Mouse (Mus musculus) liver, embryonic 14.5 days (tissue): ENCODE results near the gene Rnf150.

Experiments
- CTCF ChIP-seq: IDR thresholded peaks from 2 replicates; pipeline ENCODE4 v1.5.1; 2016; ENCODE audit warnings: antibody characterized with exemption, low read depth, control low read depth
- EP300 ChIP-seq: IDR thresholded peaks from 2 replicates; pipeline ENCODE4 v1.6.1; 2016; ENCODE audit warnings: antibody characterized with exemption, low read depth

- TF ChIP-seq EP300: no peak
- TF ChIP-seq CTCF: no peak
These were observed 26.0 kb downstream of the Rnf150 start for GRCm38 (mm10) chr8:82889062-82889720.
